Mouse (Mus musculus) liver, embryonic 15.5 days (tissue): ENCODE measurements around the gene Hsd17b7. TPM values are rescaled to one million over a fixed set of nuclear protein-coding genes. Genes with fewer than 3 reads are reported as not detected.
A peak's percentile ranks its signal among the peaks of the same experiment; 100 is the strongest.

Source experiments
- ATAC-seq: fragments of 200-750 bp; cut with Nextera tagmentation; 2 replicates; pipeline ENCODE4 v1.8.0; 2017; ENCODE audit warnings: moderate number of reproducible peaks, mild to moderate bottlenecking, moderate library complexity; ENCODE audit not compliant: insufficient read depth
- H3K27ac ChIP-seq: fragments of 300-500 bp; sonication (generic); replicated peaks from 2 replicates; pipeline ENCODE4 v1.5.1; 2015; ENCODE audit warnings: mild to moderate bottlenecking, inconsistent platforms
- H3K27me3 ChIP-seq: fragments of 300-500 bp; sonication (generic); 2 replicates; pipeline ENCODE4 v1.6.1; 2015; ENCODE audit warnings: mild to moderate bottlenecking, inconsistent platforms
- H3K36me3 ChIP-seq: fragments of 300-500 bp; sonication (generic); replicated peaks from 2 replicates; pipeline ENCODE4 v1.6.1; 2015; ENCODE audit warnings: moderate library complexity, mild to moderate bottlenecking, inconsistent platforms
- H3K4me1 ChIP-seq: fragments of 300-500 bp; sonication (generic); replicated peaks from 2 replicates; pipeline ENCODE4 v1.6.1; 2015; ENCODE audit warnings: inconsistent platforms
- H3K4me2 ChIP-seq: fragments of 300-500 bp; sonication (generic); 2 replicates; pipeline ENCODE4 v1.6.1; 2015; ENCODE audit warnings: moderate library complexity, mild to moderate bottlenecking, inconsistent platforms
- H3K4me3 ChIP-seq: fragments of 300-500 bp; sonication (generic); replicated peaks from 2 replicates; pipeline ENCODE4 v1.5.1; 2015; ENCODE audit warnings: mild to moderate bottlenecking, inconsistent platforms
- H3K9ac ChIP-seq: fragments of 300-500 bp; sonication (generic); 2 replicates; pipeline ENCODE4 v1.6.1; 2015; ENCODE audit warnings: moderate library complexity, mild to moderate bottlenecking, inconsistent platforms
- H3K9me3 ChIP-seq: fragments of 300-500 bp; sonication (generic); replicated peaks from 2 replicates; pipeline ENCODE4 v1.6.1; 2016; ENCODE audit warnings: inconsistent platforms
- WGBS: fragments of 180-500 bp; shearing (Covaris S2); methylation state at CpG from one replicate; pipeline ENCODE4 v1.1.7; 2015; ENCODE audit warnings: mixed read lengths; ENCODE audit not compliant: insufficient replicate concordance; 5-methylcytosine and 5-hydroxymethylcytosine counted together
- polyA plus RNA-seq: library from polyadenylated mRNA; unstranded; fragments of >200 nt; fragmentation: Nextera tagmentation; extraction: Ambion mirVana; gene quantifications from 2 replicates; pipeline ENCODE4 v1.2.1, GENCODE M21; 2015

Gene Hsd17b7
- polyA plus RNA-seq, 1 experiment from 2014 or later: 12.7 TPM

DNA sequence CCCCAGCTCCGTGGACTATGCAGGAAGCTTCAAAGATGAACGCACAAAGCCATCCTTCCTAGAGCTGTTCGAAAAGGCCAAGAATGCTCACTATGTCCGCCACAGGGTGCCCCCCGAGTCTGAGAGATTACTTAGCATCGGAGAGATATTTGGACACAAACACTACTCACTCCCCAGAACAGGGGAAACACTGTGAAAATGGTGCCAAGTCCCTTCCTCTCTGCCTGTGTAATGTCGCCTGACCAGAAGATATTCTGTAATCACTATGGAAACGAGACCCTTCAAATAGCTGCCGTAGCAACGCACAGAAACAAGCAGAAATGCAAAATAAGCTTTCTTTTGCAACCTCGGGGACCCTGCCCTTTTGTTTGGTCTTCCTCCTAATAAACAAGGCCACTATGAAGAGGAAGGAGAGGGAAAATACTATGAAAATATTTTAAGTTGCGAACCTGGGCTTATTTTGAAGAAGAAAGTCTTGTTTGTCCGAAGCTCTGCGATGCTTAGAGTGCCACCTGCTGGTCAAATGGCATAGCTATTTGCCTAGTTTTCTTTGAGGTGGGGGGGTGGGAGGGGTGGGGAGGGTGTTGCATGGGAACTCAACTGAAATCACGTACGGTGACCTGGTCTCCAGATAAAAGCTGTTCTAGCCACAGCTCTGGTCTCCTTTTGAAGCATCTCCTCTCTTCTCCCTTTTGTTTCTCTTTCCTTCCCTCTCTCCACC is 34.9 kb downstream of the Hsd17b7 start:
- Histone ChIP-seq H3K9me3 (no peaks in the 10 kb centered on the region), H3K27ac (no peak overlapping the region), H3K36me3 (no peaks in the 10 kb centered on the region), H3K9ac (no peak overlapping the region), H3K4me3 (no peak overlapping the region), H3K4me1 (no peaks in the 10 kb centered on the region), H3K4me2 (no peak overlapping the region), H3K27me3 (no peaks in the 10 kb centered on the region)
- ATAC-seq: no peak
- 43% methylated on average over 16 of the region's 16 CpGs for WGBS

DNA sequence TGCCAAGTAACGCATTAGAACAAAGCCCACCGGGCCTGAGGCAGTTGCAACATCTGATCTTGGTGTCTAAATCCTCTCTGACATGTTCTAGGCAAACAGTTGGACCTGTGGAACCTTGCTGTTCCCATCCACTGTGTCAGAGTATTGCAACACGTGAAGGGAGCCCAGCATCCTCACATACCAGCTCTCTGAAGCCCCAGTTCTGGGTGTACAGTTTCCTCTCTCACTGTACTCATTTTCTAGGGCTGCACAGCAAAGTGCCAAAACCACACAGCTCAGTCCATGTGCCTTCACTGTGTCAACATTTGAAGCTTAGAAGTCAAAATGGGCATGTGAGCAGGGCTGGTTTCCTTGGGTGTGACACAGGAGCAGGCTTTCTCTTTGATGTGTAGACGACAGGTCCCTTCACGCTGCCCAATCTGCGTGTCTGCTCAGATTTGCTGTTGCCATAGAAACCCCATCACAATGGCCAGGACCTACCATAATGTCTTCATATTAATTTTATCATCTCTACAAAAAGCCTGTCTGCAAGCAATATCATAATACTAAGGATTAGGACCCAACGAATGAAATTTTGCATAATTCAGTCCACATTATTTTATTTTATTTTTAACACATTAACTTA is 36.8 kb downstream of the Hsd17b7 start:
- Histone ChIP-seq H3K27ac (no peak overlapping the region), H3K4me3 (no peak overlapping the region), H3K9me3 (no peaks in the 10 kb centered on the region), H3K9ac (no peak overlapping the region), H3K4me2 (no peak overlapping the region), H3K4me1 (no peaks in the 10 kb centered on the region), H3K27me3 (no peaks in the 10 kb centered on the region), H3K36me3 (no peaks in the 10 kb centered on the region)
- no peak for ATAC-seq
- WGBS: 58% methylated on average over 7 of the region's 7 CpGs

DNA sequence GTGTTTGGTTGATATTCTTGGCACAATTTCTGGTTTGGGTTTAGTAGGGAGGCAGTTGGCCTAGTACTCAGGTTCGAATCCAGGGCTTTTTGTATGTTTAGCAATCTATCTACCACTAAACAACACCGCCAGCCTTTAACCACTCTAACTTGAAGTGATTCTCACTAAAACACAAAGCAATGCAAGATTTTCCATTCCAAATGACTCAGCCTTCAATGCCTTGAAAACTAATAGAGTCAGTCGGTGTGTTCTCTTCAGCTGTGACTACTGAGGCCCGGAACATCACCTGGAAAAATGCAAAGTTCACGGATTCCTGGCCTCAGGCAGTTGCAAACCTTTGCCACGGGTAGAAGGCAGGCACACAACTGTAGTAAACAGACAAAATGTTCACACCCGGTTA is 37.3 kb downstream of the Hsd17b7 start:
- Histone ChIP-seq H3K4me2 (no peak overlapping the region), H3K4me1 (no peaks in the 10 kb centered on the region), H3K36me3 (no peaks in the 10 kb centered on the region), H3K9ac (no peak overlapping the region), H3K27ac (no peak overlapping the region), H3K4me3 (no peak overlapping the region), H3K9me3 (no peaks in the 10 kb centered on the region), H3K27me3 (no peaks in the 10 kb centered on the region)
- no peak for ATAC-seq
- 60% methylated on average over 7 of the region's 7 CpGs for WGBS

DNA sequence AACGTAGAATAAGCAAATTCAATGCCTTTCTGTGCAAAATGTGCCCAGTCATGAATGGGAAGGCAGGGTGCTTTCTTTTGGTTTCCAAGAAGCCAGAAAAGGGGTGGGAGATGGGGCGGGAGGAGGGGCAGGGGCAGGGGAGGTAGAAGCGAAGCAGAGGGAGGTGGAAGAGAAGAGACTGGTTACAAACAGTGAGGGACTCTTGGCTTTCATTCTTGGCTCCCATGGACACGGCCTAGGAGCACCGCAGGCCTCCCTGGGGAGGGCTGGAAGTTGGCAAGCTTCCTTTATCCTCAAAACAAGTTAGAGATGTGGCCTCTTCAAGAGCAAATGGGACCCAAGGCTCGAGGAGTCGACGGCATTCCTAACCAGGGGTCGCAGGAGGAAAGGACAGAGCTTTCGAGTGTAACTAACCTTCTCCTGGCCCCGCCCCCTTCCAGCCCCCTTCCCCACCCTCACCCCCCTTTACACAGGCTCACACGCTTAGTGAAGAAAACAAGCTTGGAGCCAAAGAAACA is 40.5 kb downstream of the Hsd17b7 start, which contains the start of gene Ccdc190:
Gene Ccdc190 (plus strand): TSS at position 195 of the 518 bp plus-strand sequence.
- no peak for ATAC-seq
- WGBS: 27% methylated on average over 12 of the region's 12 CpGs
- Histone ChIP-seq H3K9ac (no peak within 1 kb of the TSS), H3K27me3 (no peaks in the 10 kb centered on the region), H3K9me3 (no peaks in the 10 kb centered on the region), H3K4me2 (no peak within 1 kb of the TSS), H3K4me1 (no peaks in the 10 kb centered on the region), H3K27ac (no peak within 1 kb of the TSS), H3K36me3 (no peaks in the 10 kb centered on the region), H3K4me3 (no peak within 1 kb of the TSS)

DNA sequence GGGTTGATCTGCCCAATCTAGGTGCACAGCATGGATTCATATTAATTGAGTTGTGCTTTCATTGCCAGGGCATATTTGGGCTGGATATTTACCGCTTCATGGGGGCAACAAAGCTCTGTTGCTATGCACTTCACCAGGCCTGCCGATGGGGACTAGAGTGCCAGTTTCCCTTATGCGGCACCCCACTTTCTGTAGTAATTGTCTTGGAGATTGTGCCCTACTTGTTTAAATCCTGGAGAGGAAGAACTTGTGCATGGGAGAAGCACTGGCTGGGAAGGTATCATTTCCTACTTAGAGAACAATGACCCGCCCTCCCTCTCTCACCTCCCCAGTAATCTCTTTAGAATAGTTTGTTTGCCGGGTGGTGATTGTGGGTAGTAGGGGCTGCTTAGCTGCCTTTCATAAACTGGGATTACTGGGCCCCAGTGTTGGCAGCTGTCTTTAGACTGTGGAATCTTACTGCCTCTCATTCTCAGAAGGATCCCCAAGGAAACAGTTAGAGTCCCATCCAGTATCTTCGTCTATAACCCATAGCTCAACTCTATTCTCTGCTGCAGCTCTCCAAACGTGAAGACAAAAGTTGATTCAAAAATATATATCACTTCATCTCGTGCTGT is 41.2 kb downstream of the Hsd17b7 start:
- Histone ChIP-seq H3K4me2 (no peak overlapping the region), H3K4me1 (no peaks in the 10 kb centered on the region), H3K27me3 (no peaks in the 10 kb centered on the region), H3K9ac (no peak overlapping the region), H3K4me3 (no peak overlapping the region), H3K27ac (no peak overlapping the region), H3K9me3 (no peaks in the 10 kb centered on the region), H3K36me3 (no peaks in the 10 kb centered on the region)
- ATAC-seq: no peak
- 57% methylated on average over 8 of the region's 8 CpGs for WGBS

DNA sequence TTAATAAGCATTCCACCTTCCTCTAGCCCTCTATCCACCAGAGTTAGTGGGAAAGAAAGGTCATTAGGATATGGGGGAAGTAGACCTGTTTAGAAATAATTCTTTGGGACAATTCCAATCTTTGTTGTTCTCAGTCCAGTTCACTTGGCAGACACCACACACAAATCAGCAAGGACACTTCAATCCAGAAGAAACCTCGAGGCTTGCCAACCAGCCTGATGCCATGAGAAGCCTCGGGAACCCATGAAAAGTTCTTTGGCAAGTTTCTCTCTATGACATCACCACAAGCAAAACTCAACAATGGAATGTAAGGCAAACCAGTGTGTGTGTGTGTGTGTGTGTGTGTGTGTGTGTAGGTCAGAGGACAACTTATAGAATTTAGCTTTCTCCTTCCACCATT is 44.5 kb downstream of the Hsd17b7 start:
- H3K36me3 ChIP-seq: no peaks in the 10 kb centered on the region
- H3K4me2 ChIP-seq: no peak overlapping the region
- H3K27me3 ChIP-seq: peaks cover 8% of the 10 kb centered on the region
- no peaks in the 10 kb centered on the region for H3K4me1 ChIP-seq
- H3K27ac ChIP-seq: no peak overlapping the region
- ATAC-seq: no peak
- H3K9ac ChIP-seq: no peak overlapping the region
- H3K4me3 ChIP-seq: no peak overlapping the region
- WGBS: 54% methylated on average over 2 of the region's 2 CpGs
- H3K9me3 ChIP-seq: no peaks in the 10 kb centered on the region

DNA sequence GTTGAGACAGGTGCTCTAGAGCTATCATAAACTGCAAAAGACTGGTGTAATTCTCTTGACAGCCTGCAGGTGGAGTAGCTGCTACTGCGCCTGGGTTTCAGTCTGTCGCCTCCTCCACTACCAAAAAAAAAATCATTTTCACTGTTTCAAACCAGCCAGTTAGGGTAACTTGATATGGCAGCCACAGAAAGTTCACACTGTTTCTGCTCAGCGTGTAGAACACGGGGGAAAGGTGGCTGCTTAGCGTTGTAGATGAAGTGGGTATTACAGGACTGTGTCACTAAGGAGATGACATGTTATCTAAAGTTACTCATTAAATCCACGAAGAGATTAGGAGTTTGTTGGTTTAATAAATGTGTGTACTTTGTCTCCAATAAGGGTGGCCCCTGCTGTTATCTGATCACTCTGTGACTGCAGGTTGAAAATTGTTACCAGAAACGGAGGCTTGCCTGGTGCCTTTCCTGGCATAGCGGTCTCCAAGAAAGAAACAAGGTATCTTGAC is 47.3 kb downstream of the Hsd17b7 start:
- H3K4me3 ChIP-seq: no peak overlapping the region
- no peak for ATAC-seq

DNA sequence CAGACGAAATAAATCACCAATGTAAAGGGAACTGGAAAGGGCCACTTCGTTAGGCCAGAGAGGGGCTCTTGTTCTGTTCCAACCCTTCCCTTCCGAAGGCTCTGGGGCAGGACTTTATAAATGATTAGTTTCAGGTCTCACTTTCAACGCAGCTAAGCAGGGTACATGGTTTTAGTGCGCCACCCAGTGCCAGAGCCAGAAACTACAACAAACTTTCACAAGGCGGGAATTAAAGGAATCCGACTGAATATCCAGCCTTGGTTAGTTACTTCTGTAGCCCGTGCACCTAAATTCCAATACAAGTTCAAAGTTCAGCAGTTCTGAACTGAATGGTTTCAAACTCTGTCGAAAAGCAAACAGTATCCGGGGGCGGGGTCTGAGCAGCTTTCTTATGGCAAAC is 49.8 kb downstream of the Hsd17b7 start:
- peak overlapping the region; percentile 4; the same call in 1 of the 2 replicates for H3K4me2 ChIP-seq
- H3K9me3 ChIP-seq: no peaks in the 10 kb centered on the region
- no peak overlapping the region for H3K9ac ChIP-seq
- H3K4me1 ChIP-seq: no peaks in the 10 kb centered on the region
- no peak overlapping the region for H3K4me3 ChIP-seq
- H3K27ac ChIP-seq: no peak overlapping the region
- peaks cover 8% of the 10 kb centered on the region for H3K27me3 ChIP-seq
- H3K36me3 ChIP-seq: no peaks in the 10 kb centered on the region
- ATAC-seq: peak; percentile 28; the same call in 1 of the 2 replicates
- WGBS: 4% methylated on average over 11 of the region's 11 CpGs

More for the DNA sequence above, 47.3 kb downstream of the Hsd17b7 start:
- peak overlapping the region; percentile 34 for H3K4me2 ChIP-seq
- no peaks in the 10 kb centered on the region for H3K9me3 ChIP-seq
- H3K27ac ChIP-seq: no peak overlapping the region
- 38% methylated on average over 8 of the region's 8 CpGs for WGBS
- peaks cover 8% of the 10 kb centered on the region for H3K27me3 ChIP-seq
- H3K4me1 ChIP-seq: no peaks in the 10 kb centered on the region
- no peak overlapping the region for H3K9ac ChIP-seq
- no peaks in the 10 kb centered on the region for H3K36me3 ChIP-seq

DNA sequence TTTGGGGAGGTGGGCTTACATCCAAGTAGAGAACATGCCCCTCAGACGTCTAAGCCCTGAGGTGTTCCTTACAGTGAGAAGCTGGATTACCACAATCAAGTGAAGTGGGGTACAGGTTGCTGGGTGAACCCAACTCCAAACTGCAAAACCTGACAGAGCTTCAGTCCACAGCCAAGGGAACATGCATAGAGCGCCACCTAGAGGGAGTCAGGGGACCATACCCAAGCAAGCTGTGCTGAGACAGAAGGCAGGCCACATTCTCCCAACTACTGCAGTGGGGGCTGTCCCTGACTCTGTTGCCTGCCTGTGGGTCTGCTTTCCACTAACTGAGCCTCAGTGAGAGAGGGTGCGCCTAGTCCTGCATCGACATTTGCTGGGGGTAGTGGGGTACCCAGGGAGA is 51.0 kb downstream of the Hsd17b7 start:
- Histone ChIP-seq H3K4me3 (no peak overlapping the region), H3K27ac (no peak overlapping the region), H3K27me3 (peaks cover 8% of the 10 kb centered on the region), H3K4me1 (no peaks in the 10 kb centered on the region), H3K9me3 (no peaks in the 10 kb centered on the region), H3K36me3 (no peaks in the 10 kb centered on the region), H3K4me2 (no peak overlapping the region), H3K9ac (no peak overlapping the region)
- ATAC-seq: no peak
- WGBS: 26% methylated on average over 4 of the region's 4 CpGs

DNA sequence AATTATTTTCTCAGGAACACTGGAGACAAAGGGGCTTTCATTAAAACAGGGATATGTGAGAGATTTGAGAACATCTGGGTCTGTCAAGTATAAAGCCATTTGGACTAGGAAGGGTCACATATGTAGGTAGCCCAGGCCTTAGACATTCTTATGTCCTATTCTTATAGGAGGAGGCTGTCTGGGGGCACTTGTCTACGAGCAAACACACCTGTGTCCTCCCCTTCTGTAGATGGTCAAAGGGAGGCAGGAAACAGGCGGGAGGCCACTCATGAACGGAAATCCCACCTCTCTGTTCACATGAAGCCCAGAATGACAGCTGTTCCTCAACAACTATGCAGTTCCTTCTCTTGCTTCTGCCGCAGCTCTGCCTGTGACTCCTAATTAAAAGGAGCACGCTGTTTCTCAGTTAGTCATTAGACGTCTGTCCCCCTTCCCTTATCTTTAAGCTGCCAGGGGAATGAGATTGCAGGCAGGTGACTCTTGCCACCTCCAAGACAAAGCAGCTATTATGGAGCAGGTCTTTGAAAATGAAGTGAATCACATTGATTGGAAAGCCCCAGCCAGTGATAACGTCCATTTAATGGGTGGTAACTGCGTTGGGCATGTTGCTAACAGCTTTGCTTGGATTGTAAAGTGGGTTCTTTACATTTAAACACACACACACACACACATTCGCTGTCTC is 51.8 kb downstream of the Hsd17b7 start:
- Histone ChIP-seq H3K27me3 (peaks cover 8% of the 10 kb centered on the region), H3K4me2 (no peak overlapping the region), H3K36me3 (no peaks in the 10 kb centered on the region), H3K4me1 (no peaks in the 10 kb centered on the region), H3K27ac (no peak overlapping the region), H3K4me3 (no peak overlapping the region), H3K9ac (no peak overlapping the region), H3K9me3 (no peaks in the 10 kb centered on the region)
- ATAC-seq: no peak
- 39% methylated on average over 9 of the region's 9 CpGs for WGBS

DNA sequence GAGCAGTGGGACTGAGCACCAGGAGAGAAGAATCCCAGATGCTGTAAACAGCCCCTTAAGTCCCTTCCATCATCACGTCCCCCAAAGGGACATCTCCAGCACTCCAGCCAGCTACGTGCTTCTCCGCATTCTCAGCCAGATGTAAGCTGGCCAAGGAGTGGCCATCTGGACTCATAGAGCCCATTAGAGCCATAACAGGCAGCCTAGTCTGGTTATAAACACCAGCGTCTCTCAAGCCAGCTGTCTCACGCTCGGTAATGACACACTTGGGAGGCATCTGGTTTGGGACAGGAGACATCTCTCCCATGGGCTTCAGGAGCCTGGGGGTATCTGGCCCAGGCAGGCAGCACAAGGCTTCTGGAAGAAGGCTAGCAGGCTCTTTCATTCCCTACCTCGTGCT is 52.4 kb downstream of the Hsd17b7 start:
- no peaks in the 10 kb centered on the region for H3K36me3 ChIP-seq
- no peak overlapping the region for H3K4me3 ChIP-seq
- H3K9ac ChIP-seq: no peak overlapping the region
- no peaks in the 10 kb centered on the region for H3K9me3 ChIP-seq
- ATAC-seq: no peak
- no peak overlapping the region for H3K4me2 ChIP-seq
- peaks cover 8% of the 10 kb centered on the region for H3K27me3 ChIP-seq
- WGBS: 42% methylated on average over 7 of the region's 7 CpGs
- H3K4me1 ChIP-seq: no peaks in the 10 kb centered on the region
- H3K27ac ChIP-seq: no peak overlapping the region
